Mouse (Mus musculus) kidney, postnatal 0 days (tissue): ENCODE measurements around the gene Elmo1. TPM values are rescaled to one million over a fixed set of nuclear protein-coding genes. Genes with fewer than 3 reads are reported as not detected.

Experiments
- ATAC-seq: fragments of 200-750 bp; cut with Nextera tagmentation; replicated peaks from 2 replicates; pipeline ENCODE4 v1.8.0; 2017; ENCODE audit warnings: low read depth, moderate number of reproducible peaks, moderate TSS enrichment, moderate library complexity; ENCODE audit not compliant: low FRiP score
- DNase-seq: peaks from one replicate; pipeline ENCODE4 v3.0.0-alpha.2; 2016; ENCODE audit warnings: low spot score
- H3K27ac ChIP-seq: fragments of 300-500 bp; sonication (generic); 2 replicates; pipeline ENCODE4 v1.5.1; 2014; ENCODE audit warnings: mild to moderate bottlenecking
- H3K27me3 ChIP-seq: fragments of 300-500 bp; sonication (generic); 2 replicates; pipeline ENCODE4 v1.6.1; 2014; ENCODE audit warnings: low read length, mixed read lengths; ENCODE audit not compliant: insufficient read depth
- H3K36me3 ChIP-seq: fragments of 300-500 bp; sonication (generic); 2 replicates; pipeline ENCODE4 v1.6.1; 2014; ENCODE audit warnings: low read length, mixed read lengths; ENCODE audit not compliant: insufficient read depth
- H3K4me1 ChIP-seq: fragments of 300-500 bp; sonication (generic); replicated peaks from 2 replicates; pipeline ENCODE4 v1.6.1; 2014; ENCODE audit warnings: antibody characterized with exemption, low read length, mixed read lengths; ENCODE audit not compliant: insufficient read depth
- H3K4me2 ChIP-seq: fragments of 300-500 bp; sonication (generic); 2 replicates; pipeline ENCODE4 v1.6.1; 2014; ENCODE audit warnings: mild to moderate bottlenecking, low read length, moderate library complexity, mixed read lengths
- H3K4me3 ChIP-seq: fragments of 300-500 bp; sonication (generic); replicated peaks from 2 replicates; pipeline ENCODE4 v1.5.1; 2014; ENCODE audit warnings: low read depth, low read length
- H3K9ac ChIP-seq: fragments of 300-500 bp; sonication (generic); 2 replicates; pipeline ENCODE4 v1.6.1; 2014; ENCODE audit warnings: low read depth, low read length
- H3K9me3 ChIP-seq: fragments of 300-500 bp; sonication (generic); replicated peaks from 2 replicates; pipeline ENCODE4 v1.6.1; 2016; ENCODE audit warnings: low read length, inconsistent platforms, mixed read lengths
- CTCF ChIP-seq: IDR thresholded peaks from 2 replicates; pipeline ENCODE4 v1.5.1; 2016; ENCODE audit warnings: antibody characterized with exemption, low read depth, mild to moderate bottlenecking, moderate library complexity
- WGBS: fragments of 180-500 bp; shearing (Covaris S2); extraction: QIAGEN DNeasy Blood & Tissue Kit; methylation state at CpG from one replicate; pipeline ENCODE4 v1.1.7; 2014; 5-methylcytosine and 5-hydroxymethylcytosine counted together
- polyA plus RNA-seq: library from polyadenylated mRNA; unstranded; fragments of >200 nt; fragmentation: Nextera tagmentation; extraction: Ambion mirVana; gene quantifications from 2 replicates; pipeline ENCODE4 v1.2.1, GENCODE M21; 2015

Elmo1 gene
- polyA plus RNA-seq, 1 experiment from 2014 or later: 5.1 TPM

GRCm38 (mm10) chr13:20299424-20299823 is 209.0 kb downstream of the Elmo1 start:
- H3K27me3 ChIP-seq: no peaks in the 10 kb centered on the region
- no peak overlapping the region for H3K27ac ChIP-seq
- no peaks in the 10 kb centered on the region for H3K9me3 ChIP-seq
- H3K36me3 ChIP-seq: no peaks in the 10 kb centered on the region
- no peak for ATAC-seq
- 59% methylated on average over 3 of the region's 3 CpGs for WGBS
- no peak overlapping the region for H3K9ac ChIP-seq
- H3K4me2 ChIP-seq: no peak overlapping the region
- no peak overlapping the region for H3K4me3 ChIP-seq
- peak; percentile 82 for DNase-seq
- peak; percentile 76 for TF ChIP-seq CTCF
- H3K4me1 ChIP-seq: no peaks in the 10 kb centered on the region

GRCm38 (mm10) chr13:20300052-20300564 is 209.7 kb downstream of the Elmo1 start:
- H3K9me3 ChIP-seq: no peaks in the 10 kb centered on the region
- ATAC-seq (no peak), DNase-seq (no peak)
- H3K4me3 ChIP-seq: no peak overlapping the region
- no peak overlapping the region for H3K27ac ChIP-seq
- H3K27me3 ChIP-seq: no peaks in the 10 kb centered on the region
- no peak overlapping the region for H3K4me2 ChIP-seq
- H3K36me3 ChIP-seq: no peaks in the 10 kb centered on the region
- no peaks in the 10 kb centered on the region for H3K4me1 ChIP-seq
- no peak overlapping the region for H3K9ac ChIP-seq
- TF ChIP-seq CTCF: no peak
- WGBS: 81% methylated on average over 3 of the region's 3 CpGs

GRCm38 (mm10) chr13:20300626-20301025 is 210.2 kb downstream of the Elmo1 start:
- 73% methylated on average over 3 of the region's 3 CpGs for WGBS
- no peak for TF ChIP-seq CTCF
- H3K9me3 ChIP-seq: no peaks in the 10 kb centered on the region

GRCm38 (mm10) chr13:20301760-20302159 is 211.4 kb downstream of the Elmo1 start:
- no peak for ATAC-seq
- 95% methylated on average over 7 of the region's 7 CpGs for WGBS
- no peak for TF ChIP-seq CTCF

More at GRCm38 (mm10) chr13:20300626-20301025, 210.2 kb downstream of the Elmo1 start:
- H3K4me2 ChIP-seq: no peak overlapping the region
- no peak overlapping the region for H3K4me3 ChIP-seq
- no peaks in the 10 kb centered on the region for H3K36me3 ChIP-seq
- H3K27ac ChIP-seq: no peak overlapping the region
- H3K27me3 ChIP-seq: no peaks in the 10 kb centered on the region
- no peak overlapping the region for H3K9ac ChIP-seq
- DNase-seq (no peak), ATAC-seq (no peak)
- H3K4me1 ChIP-seq: no peaks in the 10 kb centered on the region

GRCm38 (mm10) chr13:20305621-20306020 is 215.2 kb downstream of the Elmo1 start:
- TF ChIP-seq CTCF: no peak
- Histone ChIP-seq H3K9ac (no peak overlapping the region), H3K27ac (no peak overlapping the region), H3K4me1 (no peaks in the 10 kb centered on the region), H3K27me3 (no peaks in the 10 kb centered on the region), H3K4me3 (no peak overlapping the region), H3K9me3 (no peaks in the 10 kb centered on the region), H3K36me3 (no peaks in the 10 kb centered on the region), H3K4me2 (no peak overlapping the region)
- no peak for ATAC-seq
- WGBS: 61% methylated on average over 4 of the region's 4 CpGs
- DNase-seq: no peak

More at GRCm38 (mm10) chr13:20301760-20302159, 211.4 kb downstream of the Elmo1 start:
- H3K4me1 ChIP-seq: no peaks in the 10 kb centered on the region
- no peak overlapping the region for H3K4me3 ChIP-seq
- no peaks in the 10 kb centered on the region for H3K27me3 ChIP-seq
- H3K4me2 ChIP-seq: no peak overlapping the region
- H3K27ac ChIP-seq: no peak overlapping the region
- no peak for DNase-seq
- no peaks in the 10 kb centered on the region for H3K36me3 ChIP-seq
- H3K9ac ChIP-seq: no peak overlapping the region
- no peaks in the 10 kb centered on the region for H3K9me3 ChIP-seq

GRCm38 (mm10) chr13:20306180-20307177 is 216.1 kb downstream of the Elmo1 start:
- Histone ChIP-seq H3K27ac (no peak overlapping the region), H3K36me3 (no peaks in the 10 kb centered on the region), H3K4me2 (no peak overlapping the region), H3K4me3 (no peak overlapping the region), H3K4me1 (no peaks in the 10 kb centered on the region), H3K27me3 (no peaks in the 10 kb centered on the region), H3K9me3 (no peaks in the 10 kb centered on the region), H3K9ac (no peak overlapping the region)
- WGBS: 65% methylated on average over 5 of the region's 5 CpGs
- ATAC-seq (no peak), DNase-seq (no peak)
- no peak for TF ChIP-seq CTCF
